Mouse (Mus musculus) embryonic facial prominence, embryonic 14.5 days (tissue): Measurements from ENCODE around the gene 4930518I15Rik. TPM values are rescaled to one million over a fixed set of nuclear protein-coding genes. Genes with fewer than 3 reads are reported as not detected.
"Not testable (repeated sequence)": the region's sequence is repeated elsewhere in the genome, so short reads cannot be mapped to it uniquely, and the experiment has no call there.

Source experiments
- ATAC-seq: fragments of 200-750 bp; cut with Nextera tagmentation; 2 replicates; pipeline ENCODE4 v1.8.0; 2017; ENCODE audit warnings: low read depth, moderate number of reproducible peaks, moderate TSS enrichment
- DNase-seq: peaks from one replicate; pipeline ENCODE4 v3.0.0-alpha.2; 2015; ENCODE audit warnings: low spot score
- H3K27ac ChIP-seq: fragments of 300-500 bp; sonication (generic); replicated peaks from 2 replicates; pipeline ENCODE4 v1.5.1; 2014; ENCODE audit warnings: low read depth, mild to moderate bottlenecking, low read length, moderate library complexity
- H3K27me3 ChIP-seq: fragments of 300-500 bp; sonication (generic); replicated peaks from 2 replicates; pipeline ENCODE4 v1.6.1; 2014; ENCODE audit warnings: low read length; ENCODE audit not compliant: control insufficient read depth, insufficient read depth
- H3K36me3 ChIP-seq: fragments of 300-500 bp; sonication (generic); 2 replicates; pipeline ENCODE4 v1.6.1; 2014; ENCODE audit warnings: low read length, mixed read lengths; ENCODE audit not compliant: control insufficient read depth, insufficient read depth
- H3K4me1 ChIP-seq: fragments of 300-500 bp; sonication (generic); 2 replicates; pipeline ENCODE4 v1.6.1; 2014; ENCODE audit warnings: antibody characterized with exemption, low read length; ENCODE audit not compliant: control insufficient read depth, insufficient read depth
- H3K4me2 ChIP-seq: fragments of 300-500 bp; sonication (generic); 2 replicates; pipeline ENCODE4 v1.6.1; 2014; ENCODE audit warnings: low read depth, mild to moderate bottlenecking, low read length, moderate library complexity, mixed read lengths
- H3K4me3 ChIP-seq: fragments of 300-500 bp; sonication (generic); 2 replicates; pipeline ENCODE4 v1.5.1; 2014; ENCODE audit warnings: low read depth, mild to moderate bottlenecking, low read length
- H3K9ac ChIP-seq: fragments of 300-500 bp; sonication (generic); 2 replicates; pipeline ENCODE4 v1.6.1; 2014; ENCODE audit warnings: low read depth, mild to moderate bottlenecking, low read length, moderate library complexity, mixed read lengths
- H3K9me3 ChIP-seq: fragments of 300-500 bp; sonication (generic); 2 replicates; pipeline ENCODE4 v1.6.1; 2016; ENCODE audit warnings: low read length; ENCODE audit not compliant: control insufficient read depth
- WGBS: fragments of 180-500 bp; shearing (Covaris S2); extraction: QIAGEN DNeasy Blood & Tissue Kit; methylation state at CpG from one replicate; pipeline ENCODE4 v1.1.7; 2014; 5-methylcytosine and 5-hydroxymethylcytosine counted together
- polyA plus RNA-seq: library from polyadenylated mRNA; unstranded; fragments of >200 nt; fragmentation: Nextera tagmentation; extraction: Ambion mirVana; gene quantifications from 2 replicates; pipeline ENCODE4 v1.2.1, GENCODE M21; 2014

4930518I15Rik gene
- polyA plus RNA-seq, result 3.2 and 3.6 TPM in 2 replicates

DNA sequence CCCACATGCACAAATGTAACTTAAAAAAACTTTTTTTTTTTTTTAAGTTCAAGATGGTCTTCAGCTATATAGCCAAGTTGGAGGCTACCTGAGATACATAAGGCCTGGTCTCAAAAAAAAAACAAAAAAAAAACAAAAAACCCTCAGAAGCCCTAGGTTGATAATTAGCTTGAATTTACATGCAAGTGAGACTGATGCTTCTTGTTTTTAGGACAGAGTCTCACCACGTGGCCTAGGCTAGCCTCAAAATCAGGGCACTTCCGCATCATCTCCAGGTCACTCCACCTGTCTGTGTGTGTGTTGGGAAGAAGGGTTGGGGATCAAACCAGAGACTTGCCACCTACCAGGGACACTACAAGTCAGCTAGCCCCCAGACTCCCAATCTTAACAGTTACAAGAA lies at the start of gene 4930518I15Rik:
TSS of gene 4930518I15Rik (minus strand) at position 112 of the 400 bp plus-strand sequence.
- peaks cover 12% of the 10 kb centered on the region for H3K4me1 ChIP-seq
- 82% methylated on average over 2 of the region's 2 CpGs for WGBS
- H3K36me3 ChIP-seq, result peaks cover 41% of the 10 kb centered on the region
- H3K4me2 ChIP-seq, result no peak within 1 kb of the TSS
- no peak for ATAC-seq
- no peaks in the 10 kb centered on the region for H3K27me3 ChIP-seq
- H3K27ac ChIP-seq, result peak within 1 kb of the TSS; percentile 39
- no peak within 1 kb of the TSS for H3K9ac ChIP-seq
- H3K4me3 ChIP-seq, result no peak within 1 kb of the TSS
- no peaks in the 10 kb centered on the region for H3K9me3 ChIP-seq
- no peak for DNase-seq

DNA sequence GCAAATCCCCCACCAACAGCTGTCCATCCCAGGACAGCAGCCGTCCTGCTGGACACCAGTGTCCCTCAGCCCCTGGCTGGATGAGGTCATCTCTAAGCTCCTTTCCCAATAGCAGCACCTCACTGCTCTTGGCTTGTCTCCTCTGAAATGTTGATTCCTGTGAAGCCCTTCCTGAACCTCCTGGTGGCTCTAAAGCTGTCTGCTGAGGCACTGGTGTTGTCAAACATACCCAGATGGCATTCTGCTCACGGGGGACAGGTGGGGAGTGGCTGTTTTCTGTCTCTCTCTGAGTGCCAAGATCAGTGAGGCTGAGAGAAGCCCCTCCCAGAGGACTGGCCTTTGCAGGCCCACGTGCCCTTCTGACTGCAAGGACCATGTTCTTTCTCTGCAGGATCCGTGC lies 48.2 kb upstream of the 4930518I15Rik start:
- not testable (repeated sequence) for H3K4me3 ChIP-seq, H3K4me2 ChIP-seq, H3K27me3 ChIP-seq, H3K9ac ChIP-seq, H3K9me3 ChIP-seq, H3K4me1 ChIP-seq, DNase-seq, H3K36me3 ChIP-seq, H3K27ac ChIP-seq, ATAC-seq
- WGBS, result 40% methylated on average over 4 of the region's 4 CpGs

DNA sequence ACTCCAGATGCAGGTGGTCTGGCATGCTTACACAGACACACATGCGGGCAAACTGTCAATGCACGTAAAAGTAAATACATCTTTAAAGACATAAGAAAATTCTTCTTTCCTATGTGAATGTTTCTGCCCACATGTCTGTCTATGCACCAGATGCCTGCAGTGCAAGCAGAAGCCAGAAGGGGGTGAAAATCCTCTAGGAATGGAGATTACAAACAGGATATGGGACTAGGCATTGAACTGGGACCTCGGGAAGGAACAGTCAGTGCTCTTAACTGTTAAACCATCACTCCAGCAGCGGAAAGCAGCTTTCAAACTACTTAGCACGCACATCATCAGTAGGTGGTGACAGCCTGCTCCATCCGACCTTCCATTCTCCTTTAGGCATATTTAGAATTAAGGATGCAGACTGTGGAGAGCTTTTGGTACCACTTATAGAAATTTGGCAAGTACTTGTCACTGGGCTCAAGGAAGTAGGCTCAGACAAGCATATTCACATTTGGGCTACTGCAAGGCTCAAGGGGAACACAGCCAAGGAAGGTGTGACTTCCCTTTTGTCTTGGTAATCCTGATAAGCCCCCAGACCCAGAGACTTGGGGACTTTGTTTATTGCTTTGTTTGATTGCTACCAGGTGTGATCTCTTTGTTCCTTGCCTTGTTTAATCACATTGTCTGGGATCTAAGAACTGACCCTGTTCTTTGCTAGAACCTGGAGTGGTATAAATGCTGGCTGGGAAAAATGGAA lies 47.4 kb upstream of the 4930518I15Rik start:
- H3K27me3 ChIP-seq, result no peaks in the 10 kb centered on the region
- WGBS, result 24% methylated on average over 6 of the region's 6 CpGs
- no peaks in the 10 kb centered on the region for H3K36me3 ChIP-seq
- peak; percentile 43 for DNase-seq
- no peak overlapping the region for H3K4me3 ChIP-seq
- H3K27ac ChIP-seq, result no peak overlapping the region
- no peaks in the 10 kb centered on the region for H3K4me1 ChIP-seq
- 0 out of 2 replicates have a peak, but pooled peaks have one; percentile 60 for ATAC-seq
- no peak overlapping the region for H3K4me2 ChIP-seq
- H3K9me3 ChIP-seq, result no peaks in the 10 kb centered on the region
- no peak overlapping the region for H3K9ac ChIP-seq

DNA sequence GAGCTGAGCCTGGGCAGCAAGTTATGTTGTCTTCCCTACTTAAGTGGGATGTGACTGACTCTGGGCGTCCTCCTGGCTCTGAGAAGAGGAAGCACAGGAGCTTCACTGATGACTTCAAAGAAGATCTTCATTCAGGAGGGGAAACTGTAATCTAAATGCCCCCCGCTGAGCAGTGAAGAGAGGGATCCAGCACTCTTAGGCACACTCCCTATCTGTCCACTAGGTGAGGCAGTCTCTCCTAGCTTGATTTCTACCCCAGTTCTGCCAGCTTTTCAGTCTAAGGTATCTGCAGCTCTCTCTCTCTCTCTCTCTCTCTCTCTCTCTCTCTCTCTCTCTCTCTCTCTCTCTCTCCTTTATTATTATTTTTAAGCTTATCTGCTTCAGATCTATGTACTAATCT lies 45.6 kb upstream of the 4930518I15Rik start:
- Histone ChIP-seq H3K9ac (no peak overlapping the region), H3K27ac (no peak overlapping the region), H3K4me2 (no peak overlapping the region), H3K9me3 (no peaks in the 10 kb centered on the region), H3K4me3 (no peak overlapping the region), H3K27me3 (no peaks in the 10 kb centered on the region), H3K36me3 (no peaks in the 10 kb centered on the region), H3K4me1 (no peaks in the 10 kb centered on the region)
- ATAC-seq, result no peak
- WGBS, result 26% methylated on average over 2 of the region's 2 CpGs
- no peak for DNase-seq

DNA sequence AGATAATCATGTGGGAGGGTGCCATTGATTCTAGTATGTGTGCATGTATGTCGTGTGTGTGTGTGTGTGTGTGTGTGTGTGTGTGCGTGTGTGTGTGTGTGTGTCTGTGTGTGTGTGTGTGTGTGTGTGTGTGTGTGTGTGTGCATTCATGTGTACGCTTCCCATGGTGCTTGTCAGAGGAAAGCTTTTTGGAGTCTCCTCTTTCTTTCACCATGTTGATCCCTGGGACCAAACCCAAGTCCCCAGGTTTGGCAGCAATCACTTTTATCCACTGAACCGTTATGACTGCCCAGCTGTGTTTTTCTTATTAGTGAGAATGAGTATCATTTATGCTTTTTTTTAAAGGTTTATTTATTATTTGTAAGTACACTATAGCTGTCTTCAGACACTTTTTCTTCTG lies 44.7 kb upstream of the 4930518I15Rik start:
- not testable (repeated sequence) for DNase-seq
- WGBS, result 85% methylated on average over 3 of the region's 4 CpGs

DNA sequence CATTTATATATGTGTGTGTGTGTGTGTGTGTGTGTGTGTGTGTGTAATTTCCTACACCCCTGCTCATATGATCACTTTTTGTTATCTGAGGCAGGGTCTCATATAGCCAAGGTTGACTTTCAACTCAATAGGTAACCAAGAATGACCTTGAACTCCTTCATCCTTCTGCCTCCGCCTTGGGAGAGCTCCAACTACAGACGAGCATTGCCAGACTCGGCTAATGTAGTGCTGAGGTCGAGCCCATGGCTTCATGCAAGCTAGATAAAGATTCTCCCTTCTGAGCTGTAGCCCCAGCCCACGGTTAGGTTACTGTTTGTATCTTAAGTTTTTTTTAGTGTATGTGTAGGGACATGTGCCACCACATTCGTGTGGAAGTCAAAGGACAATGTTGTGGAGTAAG lies 44.1 kb upstream of the 4930518I15Rik start:
- WGBS, result 80% methylated on average over 6 of the region's 6 CpGs
- DNase-seq, result no peak
- no peak overlapping the region for H3K27ac ChIP-seq

More for the DNA sequence above, 44.7 kb upstream of the 4930518I15Rik start:
- ATAC-seq, H3K4me1 ChIP-seq, H3K9me3 ChIP-seq, H3K4me3 ChIP-seq, H3K4me2 ChIP-seq, H3K9ac ChIP-seq, H3K27me3 ChIP-seq, H3K36me3 ChIP-seq, H3K27ac ChIP-seq: not testable (repeated sequence)

DNA sequence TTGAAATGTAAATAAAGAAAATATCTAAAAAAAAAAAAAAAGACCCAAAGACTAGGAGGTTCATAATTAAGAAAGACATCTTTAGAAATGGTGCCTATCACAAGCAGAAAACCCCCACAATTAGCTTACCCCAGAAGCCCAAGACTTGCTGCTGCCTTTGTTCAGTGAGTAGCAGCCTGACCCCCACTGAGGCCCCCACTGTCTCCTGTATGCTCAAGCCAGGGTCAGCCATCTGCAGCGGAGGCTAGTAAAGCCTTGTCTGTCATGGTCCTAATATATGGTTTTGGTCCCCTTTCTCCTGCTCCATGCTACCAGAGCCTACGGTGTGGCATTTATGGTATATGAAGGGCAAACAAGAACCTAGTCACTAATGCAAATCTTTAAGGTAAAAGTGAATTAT lies 43.6 kb upstream of the 4930518I15Rik start:
- ATAC-seq (no peak), DNase-seq (no peak)
- Histone ChIP-seq H3K27ac (no peak overlapping the region), H3K36me3 (no peaks in the 10 kb centered on the region), H3K4me3 (no peak overlapping the region), H3K4me2 (no peak overlapping the region), H3K27me3 (no peaks in the 10 kb centered on the region), H3K9ac (no peak overlapping the region), H3K9me3 (no peaks in the 10 kb centered on the region), H3K4me1 (no peaks in the 10 kb centered on the region)
- WGBS, result 76% methylated on average over 2 of the region's 2 CpGs

More for the DNA sequence above, 44.1 kb upstream of the 4930518I15Rik start:
- Histone ChIP-seq H3K36me3 (no peaks in the 10 kb centered on the region), H3K9ac (no peak overlapping the region), H3K4me1 (no peaks in the 10 kb centered on the region), H3K4me2 (no peak overlapping the region), H3K9me3 (no peaks in the 10 kb centered on the region), H3K4me3 (no peak overlapping the region), H3K27me3 (no peaks in the 10 kb centered on the region)
- ATAC-seq, result no peak

DNA sequence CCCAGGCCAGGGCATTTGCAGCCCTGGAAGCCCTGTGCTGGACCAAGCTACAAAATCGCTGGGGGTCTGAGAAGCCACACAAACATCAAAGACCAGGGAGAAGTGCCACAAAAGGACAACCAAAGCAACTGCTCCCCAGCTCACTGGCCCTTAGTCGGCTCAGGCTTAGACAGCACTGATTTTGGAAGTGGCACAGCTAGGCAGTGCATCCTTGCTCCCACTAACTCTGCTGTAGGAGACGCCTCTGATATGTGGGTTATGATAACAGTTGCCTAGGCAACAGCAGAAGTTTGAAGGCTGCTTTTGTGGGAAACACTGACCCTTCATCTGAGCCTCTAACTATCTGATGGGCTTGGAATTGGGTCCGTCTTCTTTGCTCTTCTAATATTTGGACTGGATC lies 41.4 kb upstream of the 4930518I15Rik start:
- Histone ChIP-seq H3K27ac (no peak overlapping the region), H3K4me1 (no peaks in the 10 kb centered on the region), H3K9me3 (no peaks in the 10 kb centered on the region), H3K4me2 (no peak overlapping the region), H3K9ac (no peak overlapping the region), H3K4me3 (no peak overlapping the region), H3K36me3 (no peaks in the 10 kb centered on the region), H3K27me3 (no peaks in the 10 kb centered on the region)
- no peak for ATAC-seq
- 84% methylated on average over 4 of the region's 4 CpGs for WGBS
- DNase-seq, result no peak

DNA sequence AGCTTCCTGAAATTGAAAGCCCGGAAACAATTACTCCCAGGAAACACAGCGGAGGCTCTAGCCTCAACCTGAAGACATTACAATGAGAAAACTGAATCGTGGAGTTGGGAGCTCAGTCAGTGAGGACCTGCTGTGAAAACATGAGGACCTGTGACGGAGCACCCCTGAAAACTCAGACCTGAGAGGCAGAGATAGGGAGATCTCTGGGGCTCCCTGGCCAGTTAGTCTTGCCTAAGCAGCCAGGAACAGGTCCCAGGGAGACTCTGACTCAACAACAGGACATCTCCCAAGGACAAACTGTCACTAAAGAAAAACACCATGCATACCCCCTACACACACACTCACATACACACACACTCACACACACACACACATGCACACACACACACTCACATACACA lies 40.6 kb upstream of the 4930518I15Rik start:
- Histone ChIP-seq H3K36me3 (no peaks in the 10 kb centered on the region), H3K27ac (no peak overlapping the region), H3K4me3 (no peak overlapping the region), H3K9ac (no peak overlapping the region), H3K27me3 (no peaks in the 10 kb centered on the region), H3K4me1 (no peaks in the 10 kb centered on the region), H3K9me3 (no peaks in the 10 kb centered on the region), H3K4me2 (no peak overlapping the region)
- 68% methylated on average over 4 of the region's 4 CpGs for WGBS
- DNase-seq (no peak), ATAC-seq (no peak)
